Mouse (Mus musculus): ENCODE data around the gene Mrpl10. TPM values are rescaled to one million over a fixed set of nuclear protein-coding genes. Genes with fewer than 3 reads are reported as not detected.

The Mrpl10 gene
- 10 to 100 TPM; 66.5 to 67.0 TPM for total RNA-seq (2021)
- long read RNA-seq, experiment 1, transcript Mrpl10-201 (5 exons, 1,708 nt): major isoform, 42 of 62 reads
- long read RNA-seq, experiment 1, partial matches to known transcripts: 2 of 62 reads
- long read RNA-seq, experiment 1, other reads (novel, unspliced or antisense): 18 of 62 reads
- long read RNA-seq, experiment 2, transcript Mrpl10-201 (5 exons, 1,708 nt): major isoform, 25 of 34 reads
- long read RNA-seq, experiment 2, partial matches to known transcripts: 2 of 34 reads
- long read RNA-seq, experiment 2, other reads (novel, unspliced or antisense): 7 of 34 reads

DNA sequence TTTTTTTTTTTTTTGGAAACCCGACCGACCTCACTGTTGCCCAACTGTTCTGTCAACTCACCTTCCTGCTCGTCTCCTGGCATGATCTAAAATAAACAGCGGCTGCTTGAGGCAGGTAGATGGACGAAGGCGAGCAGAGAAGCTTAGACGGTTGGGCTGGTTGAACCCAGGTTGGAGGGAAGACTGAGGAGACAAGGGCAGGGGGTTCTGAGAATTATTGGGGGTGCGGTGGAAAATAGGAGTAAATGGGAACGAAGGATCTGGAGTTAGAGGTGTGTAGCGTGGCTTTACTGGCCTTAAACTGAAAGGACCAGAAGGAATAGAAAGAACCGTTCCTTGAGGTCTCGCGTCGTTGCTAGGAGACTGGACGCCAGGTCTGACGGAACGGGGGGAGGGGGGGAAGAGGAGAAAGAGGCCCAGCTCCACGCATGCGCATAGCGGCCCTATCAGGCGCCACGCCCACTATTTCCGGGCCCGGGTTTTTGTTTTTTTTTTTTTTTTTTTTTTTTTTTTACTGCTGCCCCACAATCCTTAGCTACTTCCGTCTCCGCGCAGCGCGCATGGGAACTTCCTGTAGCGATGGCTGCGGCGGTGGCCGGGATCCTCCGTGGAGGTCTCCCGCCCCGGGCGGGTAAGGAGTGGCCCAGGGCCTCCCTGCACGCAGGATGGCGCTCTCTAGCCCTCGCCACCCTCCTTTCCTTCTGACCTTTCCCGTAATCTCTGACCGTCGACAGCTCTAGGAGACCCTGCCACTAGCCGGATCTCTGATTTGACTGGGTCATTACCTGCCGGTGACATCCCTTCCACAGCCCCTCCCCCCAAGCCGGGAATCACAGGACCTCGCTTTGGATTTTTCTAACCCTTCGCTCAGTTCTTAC lies at the start of gene Mrpl10, which contains the start of gene Lrrc46:
TSS of gene Mrpl10 (plus strand) at position 539 of the 878 bp plus-strand sequence.
TSS of gene Lrrc46 (minus strand) at position 386 of the 878 bp plus-strand sequence.
- DNase-seq (ENCODE audit: extremely low spot score in 1 of 2, low spot score in 2 of 2): peak; percentile 82 to 83
- no peak for TF ChIP-seq CTCF (IDR thresholded peaks at IDR 0.05)
- Histone ChIP-seq H3K27ac (peak within 1 kb of the TSS; percentile 93), H3K4me3 (peak within 1 kb of the TSS; percentile 88)
- intact Hi-C loops (cut with DNase I): no loop called here

DNA sequence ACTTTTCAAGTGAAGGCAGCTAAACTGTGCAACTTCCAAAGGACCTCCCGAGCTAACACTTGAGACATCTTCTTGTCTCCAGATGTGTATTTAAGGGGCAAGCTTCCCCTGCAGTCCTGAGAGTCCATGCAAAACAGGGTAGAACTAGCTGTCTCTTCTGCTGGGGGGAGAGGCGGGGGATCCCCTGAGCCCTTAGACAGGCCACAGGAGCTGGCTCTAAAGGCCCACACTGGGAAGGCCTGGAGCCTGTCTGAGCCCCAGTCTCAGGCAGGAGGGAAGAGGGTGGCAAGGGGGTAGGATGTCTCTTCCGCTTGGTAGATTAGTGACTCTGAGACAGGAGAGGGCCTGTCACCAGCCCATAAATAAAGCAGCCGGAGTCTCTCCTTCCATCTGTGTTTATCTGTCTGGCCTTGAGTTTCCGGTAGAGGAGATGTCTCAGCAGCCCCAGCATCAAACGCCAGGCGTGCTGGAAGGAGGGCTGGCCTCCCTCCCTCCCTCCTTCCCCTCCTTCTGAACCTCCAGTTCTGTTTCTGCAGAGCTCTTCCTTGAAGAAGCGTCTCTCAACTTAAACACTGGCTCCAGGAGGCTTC lies 48.5 kb upstream of the Mrpl10 start:
- no peak for TF ChIP-seq CTCF (IDR thresholded peaks at IDR 0.05)
- intact Hi-C loops (cut with DNase I): no loop called here
- no peak overlapping the region for H3K4me3 ChIP-seq
- no peak for DNase-seq (ENCODE audit: extremely low spot score in 1 of 2, low spot score in 2 of 2)
- no peak overlapping the region for H3K27ac ChIP-seq

DNA sequence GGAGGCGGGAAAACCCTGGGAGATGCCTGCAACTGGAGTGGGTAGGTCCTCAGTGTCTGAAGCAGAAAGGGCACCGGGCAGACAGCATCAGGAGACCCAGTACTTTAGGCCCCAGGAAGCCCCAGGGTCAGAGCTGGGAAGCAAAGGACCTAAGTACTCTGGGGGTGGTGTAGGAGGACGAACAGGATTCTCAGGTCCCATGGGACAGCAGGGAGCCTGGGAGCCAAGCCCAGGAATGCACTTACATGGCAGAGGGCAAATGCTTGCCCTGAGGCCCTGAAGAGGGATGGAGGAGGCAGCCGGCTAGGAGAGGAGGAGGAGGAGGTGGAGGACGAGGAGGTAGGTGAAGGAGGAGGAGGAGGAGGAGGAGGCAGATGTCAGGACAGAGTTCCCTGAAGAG lies 46.3 kb upstream of the Mrpl10 start:
- no peak for TF ChIP-seq CTCF (IDR thresholded peaks at IDR 0.05)
- Histone ChIP-seq H3K4me3 (no peak overlapping the region), H3K27ac (no peak overlapping the region)
- DNase-seq (ENCODE audit: extremely low spot score in 1 of 2, low spot score in 2 of 2): no peak
- intact Hi-C loops (cut with DNase I): no loop called here

DNA sequence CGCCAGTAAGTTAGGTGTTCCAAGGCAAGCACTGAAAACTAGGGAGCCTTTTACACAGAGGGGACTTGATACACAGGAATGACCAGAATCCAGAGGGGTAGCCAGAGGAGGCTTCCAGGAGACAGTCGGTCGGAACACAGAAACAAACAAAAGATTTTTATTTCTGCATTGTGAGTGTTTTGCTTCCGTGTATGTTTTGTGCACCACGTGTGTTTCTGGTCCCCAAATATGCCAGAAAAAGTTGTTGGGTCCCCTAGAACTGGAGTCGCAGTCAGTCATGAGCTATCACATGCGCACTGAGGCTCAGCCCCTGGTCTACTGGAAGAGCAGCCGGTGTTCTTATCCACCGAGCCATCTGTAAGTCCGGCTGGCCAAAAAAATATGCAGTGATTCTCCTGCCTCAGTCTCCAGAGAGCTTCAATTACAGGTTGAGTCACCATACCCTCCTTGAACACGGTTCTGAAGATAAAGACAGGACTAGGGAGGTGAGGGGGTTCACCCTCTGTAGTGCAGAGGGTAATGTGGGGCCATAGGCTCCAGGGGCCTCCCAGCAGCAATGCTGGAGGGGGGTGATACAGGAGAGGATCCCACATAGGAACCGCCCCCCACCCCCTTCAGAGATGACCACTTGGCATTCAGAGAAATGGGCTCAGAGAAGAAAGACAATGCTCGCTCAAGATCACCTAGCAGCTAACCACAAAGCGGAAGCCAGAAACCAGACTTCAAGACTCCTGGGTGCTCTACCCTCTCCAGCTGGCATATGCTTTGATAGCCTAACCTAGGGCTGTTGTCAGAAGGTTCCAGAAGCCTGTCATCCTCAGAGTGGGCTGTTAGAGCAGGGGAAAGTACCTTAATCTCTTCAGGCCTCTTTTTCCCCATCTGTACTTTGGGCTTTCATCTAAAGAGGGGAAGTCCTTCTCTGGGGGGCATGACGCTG lies 45.3 kb upstream of the Mrpl10 start:
- no peak for TF ChIP-seq CTCF (IDR thresholded peaks at IDR 0.05)

DNA sequence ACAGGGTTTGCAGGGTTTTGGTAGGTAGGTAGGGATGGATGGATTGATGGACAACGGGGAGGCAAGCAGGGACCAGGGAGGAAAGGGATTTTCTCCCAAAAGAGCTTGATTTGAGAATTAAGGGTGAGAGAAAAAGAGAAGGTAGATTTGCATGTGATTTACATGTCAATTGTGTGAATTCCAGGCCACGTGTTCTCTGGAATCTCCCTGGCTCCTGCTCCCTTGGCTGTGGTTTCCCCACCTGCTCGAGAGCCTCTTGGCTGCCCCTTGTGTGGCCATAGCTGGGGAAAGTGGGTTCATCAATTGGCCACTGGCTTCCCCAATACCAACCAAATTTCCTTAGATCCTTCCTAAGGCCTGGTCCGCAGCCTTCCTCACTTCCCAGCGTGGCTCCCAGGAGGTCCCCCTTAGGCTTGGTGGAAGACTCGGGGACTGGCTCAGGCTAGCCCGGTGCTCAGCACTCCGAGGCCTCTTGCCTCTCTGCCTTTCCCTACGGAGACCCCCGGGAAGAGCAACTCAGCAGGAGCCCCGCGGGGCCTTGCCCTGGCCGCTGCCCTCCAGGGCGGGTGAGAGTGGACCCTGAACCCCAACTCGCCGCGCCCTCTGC lies 44.5 kb upstream of the Mrpl10 start:
- H3K27ac ChIP-seq: peak overlapping the region; percentile 40; the same call in 1 of the 2 replicates
- TF ChIP-seq CTCF (IDR thresholded peaks at IDR 0.05): no peak
- peak overlapping the region; percentile 43 for H3K4me3 ChIP-seq
- no peak for DNase-seq (ENCODE audit: extremely low spot score in 1 of 2, low spot score in 2 of 2)
- intact Hi-C loops (cut with DNase I): no loop called here

More for the DNA sequence above, 45.3 kb upstream of the Mrpl10 start:
- intact Hi-C loops (cut with DNase I): no loop called here
- DNase-seq (ENCODE audit: extremely low spot score in 1 of 2, low spot score in 2 of 2): no peak
- no peak overlapping the region for H3K4me3 ChIP-seq
- H3K27ac ChIP-seq: no peak overlapping the region

DNA sequence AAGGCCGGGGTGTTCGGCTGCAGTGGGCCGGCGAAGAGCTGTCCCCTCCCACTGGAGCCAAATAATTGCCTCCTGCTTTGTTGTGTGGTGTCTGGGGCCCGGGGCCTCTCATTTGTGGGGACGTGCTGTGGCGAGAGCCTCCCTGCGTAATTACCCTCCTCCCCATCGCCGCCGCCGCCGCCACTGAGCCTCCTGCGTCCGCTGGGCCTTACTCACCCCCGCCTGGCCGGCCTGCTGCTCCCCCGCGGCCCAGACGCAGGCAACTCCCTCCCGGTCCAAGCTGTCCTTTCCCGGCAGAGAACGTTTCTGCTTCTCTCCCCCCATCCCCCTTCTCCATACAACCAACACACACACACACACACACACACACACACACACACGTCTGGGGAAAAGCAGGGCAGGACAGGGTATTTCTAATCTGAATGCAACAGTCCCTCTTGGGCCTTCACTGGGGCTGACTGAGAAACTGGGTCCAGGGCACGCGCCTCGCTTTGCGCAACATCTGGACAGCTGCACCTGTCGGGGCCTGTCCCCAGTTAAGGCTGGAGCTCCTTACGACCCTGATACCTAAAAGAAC lies 43.9 kb upstream of the Mrpl10 start:
- peak in 1 of 2 experiments; percentile 44 for DNase-seq (ENCODE audit: extremely low spot score in 1 of 2, low spot score in 2 of 2)
- H3K4me3 ChIP-seq: peak overlapping the region; percentile 43

DNA sequence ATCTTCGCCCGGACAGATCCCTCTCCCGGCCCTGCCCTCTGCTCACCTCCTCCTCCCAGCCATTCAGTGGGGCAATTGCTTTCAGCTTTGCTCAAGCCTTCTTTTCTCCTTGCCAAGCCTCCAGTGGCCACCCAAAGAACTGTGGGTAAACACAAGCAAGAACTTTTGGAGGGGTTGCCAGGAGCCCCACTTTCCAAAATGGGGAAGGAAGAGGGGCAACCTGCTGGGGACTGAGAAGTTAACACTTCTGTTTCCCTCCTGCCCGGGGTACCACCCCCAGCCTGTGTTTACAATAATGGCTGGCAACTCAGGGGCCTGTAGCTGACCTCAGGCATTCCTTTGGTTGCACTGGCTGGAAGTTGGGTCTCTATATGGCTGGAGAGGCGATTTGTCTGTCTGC lies 38.2 kb upstream of the Mrpl10 start:
- no peak for DNase-seq (ENCODE audit: extremely low spot score in 1 of 2, low spot score in 2 of 2)
- no peak overlapping the region for H3K27ac ChIP-seq
- no peak for TF ChIP-seq CTCF (IDR thresholded peaks at IDR 0.05)
- intact Hi-C loops (cut with DNase I): no loop called here
- H3K4me3 ChIP-seq: no peak overlapping the region

More for the DNA sequence above, 43.9 kb upstream of the Mrpl10 start:
- peak overlapping the region; percentile 40; the same call in 1 of the 2 replicates for H3K27ac ChIP-seq
- TF ChIP-seq CTCF (IDR thresholded peaks at IDR 0.05): no peak
- intact Hi-C loops (cut with DNase I): no loop called here

DNA sequence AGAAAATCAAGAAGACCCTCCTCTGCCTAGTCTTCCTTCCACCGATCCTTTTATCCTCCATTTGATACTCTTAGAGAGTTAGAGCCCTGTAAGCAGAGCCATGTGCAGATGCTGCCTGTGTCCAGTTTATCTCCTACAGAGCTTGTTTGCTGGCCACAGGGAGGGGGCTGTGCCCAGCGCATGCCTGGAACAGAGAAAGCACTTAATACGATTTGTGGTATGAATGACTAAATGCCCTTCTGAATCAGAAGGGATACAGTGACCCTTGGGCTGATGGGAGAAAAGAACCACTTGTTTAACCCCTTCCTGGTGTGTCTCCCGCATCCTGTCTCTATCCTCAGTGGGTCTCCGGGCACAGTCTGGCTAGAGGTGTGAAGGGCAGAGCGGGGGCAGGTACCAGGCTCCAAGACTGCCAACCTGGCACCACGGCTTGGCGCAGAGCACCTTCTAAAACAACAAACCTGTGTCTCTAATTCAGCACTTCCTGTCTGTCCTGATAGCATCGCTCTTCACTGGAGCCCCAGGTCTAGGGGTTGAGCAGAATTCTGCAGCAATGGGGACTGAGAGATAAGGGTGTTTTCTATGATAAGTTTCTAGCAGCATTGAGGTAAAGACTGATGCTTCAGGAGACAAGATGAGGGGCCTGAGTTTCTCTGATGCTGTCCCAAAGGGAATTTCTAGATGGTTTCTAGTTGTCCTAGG lies 34.1 kb upstream of the Mrpl10 start:
- no peak for TF ChIP-seq CTCF (IDR thresholded peaks at IDR 0.05)
- intact Hi-C loops (cut with DNase I): no loop called here
- Histone ChIP-seq H3K4me3 (no peak overlapping the region), H3K27ac (no peak overlapping the region)
- DNase-seq (ENCODE audit: extremely low spot score in 1 of 2, low spot score in 2 of 2): no peak

DNA sequence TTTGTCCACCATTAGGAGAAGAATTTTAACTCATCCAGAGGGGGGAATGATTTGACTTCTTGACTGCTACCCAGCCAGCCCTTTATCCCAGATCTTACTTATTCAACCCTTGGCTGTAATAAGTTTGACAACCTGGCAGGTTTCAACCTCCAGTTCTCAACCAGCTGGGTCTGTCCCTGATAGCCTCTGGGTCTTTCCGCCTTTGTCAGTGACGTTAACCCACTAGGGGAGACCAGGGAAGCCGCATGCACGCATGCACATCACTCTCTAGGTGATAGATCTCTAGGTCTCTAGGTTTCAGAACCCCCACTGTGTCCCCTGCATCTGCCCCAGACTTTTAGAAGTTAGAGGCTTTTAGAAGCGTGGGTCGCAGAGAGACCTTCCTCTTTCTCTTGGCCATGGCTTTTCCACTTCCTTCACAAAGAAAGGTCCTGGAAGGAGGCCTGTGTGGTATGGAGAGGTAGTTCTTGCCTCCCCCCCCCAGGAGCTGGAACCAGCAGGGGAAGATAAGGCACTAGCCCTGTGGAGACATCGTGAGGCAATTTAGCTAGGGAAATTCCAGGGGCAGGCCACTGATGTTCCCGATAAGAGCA lies 32.1 kb upstream of the Mrpl10 start:
- intact Hi-C loops (cut with DNase I): no loop called here
- Histone ChIP-seq H3K27ac (no peak overlapping the region), H3K4me3 (no peak overlapping the region)
- no peak for DNase-seq (ENCODE audit: extremely low spot score in 1 of 2, low spot score in 2 of 2)
- TF ChIP-seq CTCF (IDR thresholded peaks at IDR 0.05): no peak
